Mouse (Mus musculus) kidney, adult 9 months (tissue): Measurements from ENCODE around the gene Samd14.

Experiments
- DNase-seq: peaks from one replicate; pipeline ENCODE4 v3.0.0; 2022

The Samd14 gene

DNA sequence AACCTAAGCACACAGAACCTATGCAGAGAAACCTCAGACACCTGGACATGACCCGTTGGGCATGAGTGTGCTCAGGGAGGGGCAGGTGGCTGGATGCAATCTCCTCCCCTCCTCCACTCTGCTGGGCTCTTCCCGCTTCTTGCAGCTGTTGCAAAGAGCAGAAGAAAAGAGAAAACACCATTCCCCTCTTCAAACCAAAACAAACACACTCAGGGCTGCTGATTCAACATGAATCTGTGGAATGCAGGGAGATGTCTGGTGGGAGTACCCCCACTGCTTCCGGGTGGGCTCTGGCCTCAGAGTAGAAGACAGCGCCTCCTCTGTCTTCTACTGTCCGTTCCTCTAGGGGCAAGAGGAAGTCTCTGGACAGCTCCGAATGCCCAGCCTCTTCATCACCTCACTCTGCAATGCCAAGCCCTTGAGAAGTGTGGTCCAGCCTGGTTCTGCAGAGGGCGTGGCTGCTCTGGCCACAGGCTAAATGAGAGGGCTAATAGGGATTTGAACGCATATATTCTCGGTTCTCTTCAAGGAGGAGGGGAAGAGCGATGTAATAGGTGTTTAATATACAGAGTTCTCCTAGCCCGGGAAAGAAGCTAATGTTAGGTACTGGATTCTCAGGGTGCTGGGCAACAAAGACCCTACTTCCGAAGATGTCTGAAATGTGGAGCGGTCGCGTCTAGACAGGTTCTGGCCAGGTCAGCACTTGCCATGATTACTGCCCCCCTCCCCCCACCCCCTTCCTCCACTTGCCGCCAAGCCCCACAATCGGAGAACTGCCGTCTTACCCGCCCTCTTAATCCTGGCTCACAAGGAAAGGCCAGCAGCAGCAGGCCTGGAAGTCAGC lies 65.7 kb downstream of the Samd14 start:
- no peak for DNase-seq
